In the genomic region with DNA sequence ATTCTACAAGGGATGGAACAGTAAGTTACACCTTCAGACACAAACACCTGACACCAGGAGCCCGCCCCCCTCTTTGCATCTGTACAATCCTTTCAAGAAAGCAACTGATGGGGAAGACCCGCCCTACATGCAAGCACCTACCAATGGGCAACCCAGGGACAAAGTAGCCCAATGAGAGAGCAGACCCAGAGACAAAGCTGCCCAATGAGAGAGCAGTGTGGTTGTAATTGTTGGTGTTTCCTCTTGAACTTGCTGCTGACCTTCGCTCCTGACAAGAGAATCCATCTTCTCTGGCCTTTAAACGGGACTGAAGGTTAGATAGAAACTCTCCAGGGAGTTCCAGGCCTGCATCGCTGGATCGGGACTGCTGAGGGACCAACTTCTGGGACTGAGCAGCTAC, we compare ENCODE assay signal across 9 mouse cellular contexts.
DNase-seq lines count a peak whose midpoint lies in the region; ATAC-seq and TF ChIP-seq lines count a peak whose summit lies in the region.
"Had no signal": no experiment of that assay in that cellular context is flagged by ENCODE, and none has a peak within 500 bp of the region (broad histone marks: within the 10 kb centered on the region; RNA-seq: fewer than 3 reads in every experiment).

No protein-coding gene starts in this region.

- H3K4me2 ChIP-seq in forebrain, postnatal 0 days (ENCODE audit: low read depth), result no peak overlapping the region
- H3K4me2 ChIP-seq in limb, embryonic 12.5 days, result peak overlapping the region; percentile 30
- H3K4me2 ChIP-seq: liver, embryonic 13.5 days had no signal

- ATAC-seq in forebrain, postnatal 0 days, result peak; percentile 84; the same call in 1 of the 2 replicates
- no peak for ATAC-seq in limb, embryonic 12.5 days (ENCODE audit: insufficient number of reproducible peaks, insufficient read depth, low FRiP score, low TSS enrichment, low read depth)

- no peaks in the 10 kb centered on the region for H3K9me3 ChIP-seq in forebrain, postnatal 0 days (ENCODE audit: low read length)
- no peaks in the 10 kb centered on the region for H3K9me3 ChIP-seq in limb, embryonic 12.5 days
- H3K9me3 ChIP-seq: liver, embryonic 13.5 days had no signal

- no peak overlapping the region for H3K4me3 ChIP-seq in forebrain, postnatal 0 days (ENCODE audit: low read depth, low read length)
- H3K4me3 ChIP-seq in limb, embryonic 12.5 days (replicated peaks), result peak overlapping the region; percentile 13; the same call in 1 of the 2 replicates
- H3K4me3 ChIP-seq: liver, embryonic 13.5 days had no signal

- H3K27ac ChIP-seq in forebrain, postnatal 0 days (ENCODE audit: low read depth, low read length), result no peak overlapping the region
- no peak overlapping the region for H3K27ac ChIP-seq in limb, embryonic 12.5 days
- H3K27ac ChIP-seq: liver, embryonic 13.5 days had no signal

- no peak for TF ChIP-seq CTCF in forebrain, postnatal 0 days (IDR thresholded peaks at IDR 0.05; ENCODE audit: low read depth)

- no peak overlapping the region for H3K9ac ChIP-seq in forebrain, postnatal 0 days
- H3K9ac ChIP-seq in limb, embryonic 12.5 days (replicated peaks), result no peak overlapping the region
- H3K9ac ChIP-seq: liver, embryonic 13.5 days had no signal

- intact Hi-C loops in gastrocnemius, postnatal 14 days (cut with DNase I; ENCODE audit: low total_unique reads), result no loop called here

- no peaks in the 10 kb centered on the region for H3K27me3 ChIP-seq in forebrain, postnatal 0 days (ENCODE audit: insufficient read depth, low read length)
- H3K27me3 ChIP-seq in limb, embryonic 12.5 days, result 0 out of 2 replicates have a peak, but pooled peaks cover 7% of the 10 kb centered on the region
- H3K27me3 ChIP-seq: liver, embryonic 13.5 days had no signal

- DNase-seq in CD4-positive, CD25-positive, alpha-beta regulatory T cell, adult 2 months (ENCODE audit: low read depth, low spot score), result peak; percentile 30
- peak; percentile 61 for DNase-seq in ES-CJ7 (ENCODE audit: low read depth, low spot score)
- DNase-seq in forebrain, postnatal 0 days, result no peak
- DNase-seq in right cerebral cortex, postnatal 10 days (ENCODE audit: low spot score in 2 of 2), result no peak
- no peak for DNase-seq in gastrocnemius, postnatal 14 days
- no peak for DNase-seq in urinary bladder, postnatal 10 days (ENCODE audit: low spot score)
- DNase-seq: cerebellum, adult 2 months; liver, embryonic 13.5 days had no signal

- no peaks in the 10 kb centered on the region for H3K36me3 ChIP-seq in forebrain, postnatal 0 days (ENCODE audit: insufficient read depth)
- no peaks in the 10 kb centered on the region for H3K36me3 ChIP-seq in limb, embryonic 12.5 days
- H3K36me3 ChIP-seq: liver, embryonic 13.5 days had no signal

- 39% methylated on average over 6 of the region's 6 CpGs for WGBS in forebrain, postnatal 0 days
- 36% methylated on average over 6 of the region's 6 CpGs for WGBS in limb, embryonic 12.5 days

- H3K4me1 ChIP-seq in forebrain, postnatal 0 days (ENCODE audit: insufficient read depth), result no peaks in the 10 kb centered on the region
- no peaks in the 10 kb centered on the region; the same call in 1 of the 2 replicates for H3K4me1 ChIP-seq in limb, embryonic 12.5 days (replicated peaks)
- H3K4me1 ChIP-seq: liver, embryonic 13.5 days had no signal

Comparison
In these comparisons a context has a peak if more than half of its experiments do, and no peak if none do; other contexts are left out.
1. DNase-seq: peak in CD4-positive, CD25-positive, alpha-beta regulatory T cell, adult 2 months (single experiment) and ES-CJ7 (single experiment); none in forebrain, postnatal 0 days (single experiment), right cerebral cortex, postnatal 10 days (0 of 2), gastrocnemius, postnatal 14 days (single experiment) and urinary bladder, postnatal 10 days (single experiment).